ENCODE assay signal across 8 mouse cellular contexts in the genomic region with DNA sequence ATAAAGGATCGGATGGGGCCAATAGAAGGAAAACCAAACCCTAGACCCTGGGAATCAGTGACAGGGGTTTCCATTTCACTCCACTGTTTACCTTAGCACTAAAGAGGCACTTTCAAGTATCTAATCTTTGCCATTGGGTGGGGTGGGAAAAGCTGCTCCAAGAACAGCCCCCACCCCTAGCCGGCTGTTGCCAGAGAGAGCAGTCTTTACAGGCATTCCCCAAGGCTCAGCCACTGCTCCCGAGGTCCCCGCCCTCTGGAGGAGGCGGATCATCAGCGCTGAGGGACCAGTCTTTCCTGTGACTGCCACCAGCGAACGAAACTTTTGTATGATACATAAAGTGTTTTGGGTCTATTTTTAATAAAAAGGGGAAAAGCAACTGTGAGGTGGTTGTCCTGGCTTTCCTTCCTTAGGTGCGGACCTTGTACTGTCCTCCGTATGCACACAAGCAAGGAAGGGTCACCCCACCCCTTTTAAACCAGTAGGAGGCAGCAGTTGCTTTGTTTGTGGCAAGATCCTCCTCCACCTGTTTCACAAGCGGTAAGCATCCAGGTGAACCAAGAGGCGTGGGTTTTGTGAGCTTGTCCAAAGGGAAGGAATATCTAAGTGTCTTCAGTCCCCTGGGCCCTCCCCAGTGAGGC. TPM values are rescaled to one million over a fixed set of nuclear protein-coding genes. Genes with fewer than 3 reads are reported as not detected.
DNase-seq lines count a peak whose midpoint lies in the region; ATAC-seq and TF ChIP-seq lines count a peak whose summit lies in the region.

No protein-coding gene starts in this region.

- peak overlapping the region; percentile 8; the same call in 1 of the 2 replicates for H3K9ac ChIP-seq in ES-Bruce4 (ENCODE audit: low read depth, poor library complexity, severe bottlenecking)
- 0 out of 2 replicates have a peak overlapping the region, but pooled peaks have one; percentile 10 for H3K9ac ChIP-seq in forebrain, embryonic 15.5 days (replicated peaks)
- H3K9ac ChIP-seq in lung, postnatal 0 days (replicated peaks; ENCODE audit: low read depth), result no peak overlapping the region

- no peak for ATAC-seq in forebrain, embryonic 15.5 days (replicated peaks)
- 0 out of 2 replicates have a peak, but pooled peaks have one; percentile 15 for ATAC-seq in lung, postnatal 0 days

- H3K4me3 ChIP-seq in ES-Bruce4 (ENCODE audit: low read depth, low read length), result no peak overlapping the region
- H3K4me3 ChIP-seq in forebrain, embryonic 15.5 days, result peak overlapping the region; percentile 10
- H3K4me3 ChIP-seq in lung, postnatal 0 days (ENCODE audit: low read depth, low read length), result peak overlapping the region; percentile 10; the same call in 1 of the 2 replicates

- WGBS in forebrain, embryonic 15.5 days, result 4% methylated on average over 12 of the region's 12 CpGs
- WGBS in lung, postnatal 0 days, result 2% methylated on average over 12 of the region's 12 CpGs

- TF ChIP-seq POLR2A in ES-Bruce4 (IDR thresholded peaks at IDR 0.05; ENCODE audit: insufficient read depth, low read length), result no peak

- peak; percentile 51 for DNase-seq in adrenal gland, postnatal 10 days
- no peak for DNase-seq in adrenal gland, adult 2 months
- peak; percentile 85 for DNase-seq in kidney, adult 9 months
- DNase-seq in lung, postnatal 0 days (ENCODE audit: low spot score), result peak; percentile 72
- peak; percentile 83 for DNase-seq in yolk sac, embryonic 10.5 days (ENCODE audit: low spot score)
- no peak for DNase-seq in left cerebral cortex, adult 8-10 months (ENCODE audit: low spot score in 2 of 2)

- peak; percentile 48 for TF ChIP-seq CTCF in ES-Bruce4 (IDR thresholded peaks at IDR 0.05; ENCODE audit: low read depth, low read length)
- peak; percentile 76 for TF ChIP-seq CTCF in lung, postnatal 0 days (IDR thresholded peaks at IDR 0.05)

- 0 out of 2 replicates have a peak, but pooled peaks have one; percentile 54 for TF ChIP-seq EP300 in ES-Bruce4 (IDR thresholded peaks at IDR 0.05; ENCODE audit: insufficient read depth, low read depth, low read length)
- no peak for TF ChIP-seq EP300 in lung, postnatal 0 days (IDR thresholded peaks at IDR 0.05)

- peak overlapping the region; percentile 91 for H3K27ac ChIP-seq in ES-Bruce4 (ENCODE audit: insufficient read depth, low read length)
- no peak overlapping the region for H3K27ac ChIP-seq in forebrain, embryonic 15.5 days (replicated peaks)
- no peak overlapping the region for H3K27ac ChIP-seq in lung, postnatal 0 days (ENCODE audit: low read length)

- peak overlapping the region; percentile 30 for H3K4me2 ChIP-seq in forebrain, embryonic 15.5 days (replicated peaks)
- peak overlapping the region; percentile 48 for H3K4me2 ChIP-seq in lung, postnatal 0 days (replicated peaks; ENCODE audit: low read depth, low read length)

- H3K36me3 ChIP-seq in ES-Bruce4 (ENCODE audit: control insufficient read depth, insufficient read depth, low read length, poor library complexity, severe bottlenecking), result peaks cover 4% of the 10 kb centered on the region
- H3K36me3 ChIP-seq in forebrain, embryonic 15.5 days, result peaks cover 3% of the 10 kb centered on the region; the same call in 1 of the 2 replicates
- H3K36me3 ChIP-seq in lung, postnatal 0 days (ENCODE audit: insufficient read depth, low read length), result no peaks in the 10 kb centered on the region

- no peaks in the 10 kb centered on the region for H3K27me3 ChIP-seq in ES-Bruce4 (ENCODE audit: control insufficient read depth, insufficient read depth, low read length, poor library complexity, severe bottlenecking)
- H3K27me3 ChIP-seq in forebrain, embryonic 15.5 days, result no peaks in the 10 kb centered on the region
- H3K27me3 ChIP-seq in lung, postnatal 0 days (replicated peaks; ENCODE audit: insufficient read depth, low read length), result 0 out of 2 replicates have a peak, but pooled peaks cover 11% of the 10 kb centered on the region

- H3K9me3 ChIP-seq in ES-Bruce4 (replicated peaks; ENCODE audit: control insufficient read depth, insufficient read depth, low read length, poor library complexity, severe bottlenecking), result no peaks in the 10 kb centered on the region
- H3K9me3 ChIP-seq in forebrain, embryonic 15.5 days, result no peaks in the 10 kb centered on the region
- H3K9me3 ChIP-seq in lung, postnatal 0 days (ENCODE audit: low read length), result no peaks in the 10 kb centered on the region

- no peaks in the 10 kb centered on the region for H3K4me1 ChIP-seq in ES-Bruce4 (ENCODE audit: control insufficient read depth, insufficient read depth, low read length)
- peaks cover 79% of the 10 kb centered on the region for H3K4me1 ChIP-seq in forebrain, embryonic 15.5 days
- H3K4me1 ChIP-seq in lung, postnatal 0 days (ENCODE audit: insufficient read depth, low read depth, low read length), result peaks cover 28% of the 10 kb centered on the region

RNA-seq across cellular contexts. Expression of gene Ypel4, which starts 4.5 kb away (rescaled TPM):
- 1 to 10 TPM; 4.2 to 7.9 TPM for total RNA-seq in adrenal gland, postnatal 10 days (2021)
- total RNA-seq in adrenal gland, adult 2 months (2021), result 1 to 10 TPM; 3.8 to 7.2 TPM
- 9.8 and 17.2 TPM in 2 replicates for polyA plus RNA-seq in adrenal gland, adult 2 months (2012; rRNA removed)
- 0.56 and 0.73 TPM in 2 replicates for polyA plus RNA-seq in ES-Bruce4 (2011; ENCODE audit: insufficient read depth, insufficient read length, low read depth, missing spikeins)
- 20.7 and 21.2 TPM in 2 replicates for polyA plus RNA-seq in forebrain, embryonic 15.5 days (2015; fragmentation: Nextera tagmentation; extraction: Ambion mirVana)
- polyA plus RNA-seq in lung, postnatal 0 days (2015; fragmentation: Nextera tagmentation; extraction: Ambion mirVana), result 2.6 and 3.4 TPM in 2 replicates
- total RNA-seq in left cerebral cortex, adult 8-10 months (2022), result 10 to 100 TPM; 67.7 to 77.9 (median 74.4) TPM

RNA-seq across cellular contexts. Expression of gene Gm19426, which starts 5.1 kb away (rescaled TPM):
- total RNA-seq in adrenal gland, postnatal 10 days (2021), result 1 to 10 TPM; 3.1 to 7.9 TPM
- 1 to 10 TPM in 1 of 2 experiments, under 1 TPM in 1; 0.98 to 2.6 TPM for total RNA-seq in adrenal gland, adult 2 months (2021)
- polyA plus RNA-seq in adrenal gland, adult 2 months (2012; rRNA removed), result 0.65 and 1.0 TPM in 2 replicates
- polyA plus RNA-seq in ES-Bruce4 (2011; ENCODE audit: insufficient read depth, insufficient read length, low read depth, missing spikeins), result 9.9 and 10.3 TPM in 2 replicates
- 5.6 TPM in 2 replicates for polyA plus RNA-seq in forebrain, embryonic 15.5 days (2015; fragmentation: Nextera tagmentation; extraction: Ambion mirVana)
- polyA plus RNA-seq in lung, postnatal 0 days (2015; fragmentation: Nextera tagmentation; extraction: Ambion mirVana), result 5.6 and 6.5 TPM in 2 replicates
- total RNA-seq in left cerebral cortex, adult 8-10 months (2022), result 1 to 10 TPM in 2 of 4 experiments, under 1 TPM in 2; 0.89 to 2.3 (median 1.3) TPM

RNA-seq across cellular contexts. Expression of gene Clp1, which starts 11.2 kb away (rescaled TPM):
- 10 to 100 TPM; 15.5 to 15.9 TPM for total RNA-seq in adrenal gland, postnatal 10 days (2021)
- total RNA-seq in adrenal gland, adult 2 months (2021), result 10 to 100 TPM; 11.4 to 16.8 TPM
- polyA plus RNA-seq in adrenal gland, adult 2 months (2012; rRNA removed), result 5.1 and 5.3 TPM in 2 replicates
- polyA plus RNA-seq in ES-Bruce4 (2011; ENCODE audit: insufficient read depth, insufficient read length, low read depth, missing spikeins), result 32.9 and 34.9 TPM in 2 replicates
- 30.1 and 30.4 TPM in 2 replicates for polyA plus RNA-seq in forebrain, embryonic 15.5 days (2015; fragmentation: Nextera tagmentation; extraction: Ambion mirVana)
- polyA plus RNA-seq in lung, postnatal 0 days (2015; fragmentation: Nextera tagmentation; extraction: Ambion mirVana), result 19.3 and 19.5 TPM in 2 replicates
- 10 to 100 TPM in 2 of 4 experiments, 1 to 10 TPM in 2; 9.1 to 11.1 (median 10.3) TPM for total RNA-seq in left cerebral cortex, adult 8-10 months (2022)

RNA-seq across cellular contexts. Expression of gene Zdhhc5, which starts 23.4 kb away (rescaled TPM):
- total RNA-seq in adrenal gland, postnatal 10 days (2021), result 10 to 100 TPM; 48.9 to 49.5 TPM
- total RNA-seq in adrenal gland, adult 2 months (2021), result 10 to 100 TPM; 61.7 to 74.4 TPM
- polyA plus RNA-seq in adrenal gland, adult 2 months (2012; rRNA removed), result 37.5 and 46.3 TPM in 2 replicates
- polyA plus RNA-seq in ES-Bruce4 (2011; ENCODE audit: insufficient read depth, insufficient read length, low read depth, missing spikeins), result 39.6 and 42.4 TPM in 2 replicates
- polyA plus RNA-seq in forebrain, embryonic 15.5 days (2015; fragmentation: Nextera tagmentation; extraction: Ambion mirVana), result 19.3 and 19.7 TPM in 2 replicates
- polyA plus RNA-seq in lung, postnatal 0 days (2015; fragmentation: Nextera tagmentation; extraction: Ambion mirVana), result 15.8 and 19.9 TPM in 2 replicates
- 10 to 100 TPM; 38.3 to 42.1 (median 40.2) TPM for total RNA-seq in left cerebral cortex, adult 8-10 months (2022)

RNA-seq across cellular contexts. Expression of gene Serping1, which starts 36.9 kb away (rescaled TPM):
- total RNA-seq in adrenal gland, postnatal 10 days (2021), result 100 to 1,000 TPM in 1 of 2 experiments, 10 to 100 TPM in 1; 79.2 to 110 TPM
- total RNA-seq in adrenal gland, adult 2 months (2021), result 100 to 1,000 TPM in 1 of 2 experiments, 10 to 100 TPM in 1; 91.2 to 127 TPM
- 129 and 154 TPM in 2 replicates for polyA plus RNA-seq in adrenal gland, adult 2 months (2012; rRNA removed)
- polyA plus RNA-seq in ES-Bruce4 (2011; ENCODE audit: insufficient read depth, insufficient read length, low read depth, missing spikeins), result 17.2 and 19.2 TPM in 2 replicates
- polyA plus RNA-seq in forebrain, embryonic 15.5 days (2015; fragmentation: Nextera tagmentation; extraction: Ambion mirVana), result 21.7 and 25.4 TPM in 2 replicates
- polyA plus RNA-seq in lung, postnatal 0 days (2015; fragmentation: Nextera tagmentation; extraction: Ambion mirVana), result 269 and 283 TPM in 2 replicates
- 1 to 10 TPM; 6.6 to 9.6 (median 7.8) TPM for total RNA-seq in left cerebral cortex, adult 8-10 months (2022)

Comparison
In these comparisons a context has a peak if more than half of its experiments do, and no peak if none do; other contexts are left out.
1. DNase-seq: peak in adrenal gland, postnatal 10 days (single experiment), kidney, adult 9 months (single experiment), lung, postnatal 0 days (single experiment) and yolk sac, embryonic 10.5 days (single experiment); none in adrenal gland, adult 2 months (single experiment) and left cerebral cortex, adult 8-10 months (0 of 2).